Mouse (Mus musculus) embryonic facial prominence, embryonic 13.5 days (tissue): Measurements from ENCODE around the gene Olfr1241. TPM values are rescaled to one million over a fixed set of nuclear protein-coding genes. Genes with fewer than 3 reads are reported as not detected.

Experiments used
- ATAC-seq: fragments of 200-750 bp; cut with Nextera tagmentation; 2 replicates; pipeline ENCODE4 v1.8.0; 2017; ENCODE audit warnings: low read depth; ENCODE audit not compliant: insufficient number of reproducible peaks, insufficient read depth, low FRiP score, low TSS enrichment
- H3K27ac ChIP-seq: fragments of 300-500 bp; sonication (generic); 2 replicates; pipeline ENCODE4 v1.5.1; 2015; ENCODE audit warnings: moderate library complexity, mild to moderate bottlenecking, inconsistent platforms
- H3K27me3 ChIP-seq: fragments of 300-500 bp; sonication (generic); 2 replicates; pipeline ENCODE4 v1.6.1; 2015; ENCODE audit warnings: mild to moderate bottlenecking, inconsistent platforms
- H3K36me3 ChIP-seq: fragments of 300-500 bp; sonication (generic); 2 replicates; pipeline ENCODE4 v1.6.1; 2015; ENCODE audit warnings: mild to moderate bottlenecking, inconsistent platforms
- H3K4me1 ChIP-seq: fragments of 300-500 bp; sonication (generic); 2 replicates; pipeline ENCODE4 v1.6.1; 2015; ENCODE audit warnings: inconsistent platforms
- H3K4me2 ChIP-seq: fragments of 300-500 bp; sonication (generic); 2 replicates; pipeline ENCODE4 v1.6.1; 2015; ENCODE audit warnings: moderate library complexity, mild to moderate bottlenecking, inconsistent platforms
- H3K4me3 ChIP-seq: fragments of 300-500 bp; sonication (generic); 2 replicates; pipeline ENCODE4 v1.5.1; 2015; ENCODE audit warnings: mild to moderate bottlenecking, inconsistent platforms
- H3K9ac ChIP-seq: fragments of 300-500 bp; sonication (generic); 2 replicates; pipeline ENCODE4 v1.6.1; 2015; ENCODE audit warnings: mild to moderate bottlenecking, inconsistent platforms
- H3K9me3 ChIP-seq: fragments of 300-500 bp; sonication (generic); 2 replicates; pipeline ENCODE4 v1.6.1; 2016; ENCODE audit warnings: inconsistent platforms
- WGBS: fragments of 180-500 bp; shearing (Covaris S2); methylation state at CpG from one replicate; pipeline ENCODE4 v1.1.7; 2015; ENCODE audit warnings: mixed read lengths; 5-methylcytosine and 5-hydroxymethylcytosine counted together
- polyA plus RNA-seq: library from polyadenylated mRNA; unstranded; fragments of >200 nt; fragmentation: Nextera tagmentation; extraction: Ambion mirVana; gene quantifications from 2 replicates; pipeline ENCODE4 v1.2.1, GENCODE M21; 2015

Olfr1241 gene
- polyA plus RNA-seq, result not detected in 2 replicates

GRCm38 (mm10) chr2:89487026-89487425 lies at the start of gene Olfr1241:
Olfr1241 (minus strand) TSS chr2:89487126.
- Histone ChIP-seq H3K27me3 (no peaks in the 10 kb centered on the region), H3K4me1 (no peaks in the 10 kb centered on the region), H3K27ac (no peak within 1 kb of the TSS), H3K4me2 (no peak within 1 kb of the TSS), H3K9me3 (no peaks in the 10 kb centered on the region), H3K4me3 (no peak within 1 kb of the TSS), H3K9ac (no peak within 1 kb of the TSS), H3K36me3 (no peaks in the 10 kb centered on the region)
- ATAC-seq, result no peak

DNA sequence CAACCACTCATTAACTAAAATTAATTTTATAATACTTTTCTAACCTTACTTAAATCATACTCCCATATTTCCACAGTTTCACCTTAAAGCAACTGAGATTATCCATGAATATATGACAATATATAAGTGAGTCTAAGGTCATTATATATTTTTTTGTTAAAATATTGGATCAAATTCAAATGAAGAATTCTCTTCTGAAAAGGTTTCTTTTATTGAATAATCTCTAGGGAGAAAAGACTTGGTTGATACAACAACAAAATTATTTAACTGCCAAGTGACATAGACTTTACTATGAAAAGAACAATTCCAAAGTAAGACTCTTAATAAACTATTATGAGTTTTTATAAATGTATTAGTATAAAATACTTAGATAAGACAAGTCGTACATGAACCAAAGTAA lies 44.5 kb upstream of the Olfr1241 start, which contains the start of gene Olfr1243:
Olfr1243 (minus strand) TSS at position 101 of the 400 bp plus-strand sequence.
- H3K9me3 ChIP-seq, result no peaks in the 10 kb centered on the region
- H3K4me1 ChIP-seq, result no peaks in the 10 kb centered on the region
- H3K36me3 ChIP-seq, result no peaks in the 10 kb centered on the region
- no peak within 1 kb of the TSS for H3K4me2 ChIP-seq
- WGBS, result 78% methylated on average over 1 of the region's 1 CpGs
- H3K4me3 ChIP-seq, result no peak within 1 kb of the TSS
- no peak for ATAC-seq
- H3K27me3 ChIP-seq, result no peaks in the 10 kb centered on the region
- H3K27ac ChIP-seq, result no peak within 1 kb of the TSS
- no peak within 1 kb of the TSS for H3K9ac ChIP-seq

DNA sequence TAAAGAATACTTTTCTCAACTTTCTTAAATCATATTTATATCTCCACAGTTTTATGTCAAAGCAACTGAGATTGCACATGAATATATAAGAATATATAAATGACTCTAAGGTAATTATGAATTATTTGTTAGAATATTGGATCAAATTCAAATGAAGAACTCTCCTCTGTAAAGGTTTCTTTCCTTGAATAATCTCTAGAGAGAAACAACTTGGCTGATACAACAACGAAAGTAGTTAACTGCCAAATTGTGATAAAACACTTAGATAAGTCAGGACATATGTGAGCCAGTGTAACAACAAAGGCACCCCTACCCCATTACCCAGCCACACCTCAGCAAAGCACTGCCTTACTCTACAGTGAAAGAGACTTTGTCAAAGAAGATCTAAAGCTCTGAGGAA lies 11.3 kb upstream of the Olfr1241 start, which contains the start of gene Olfr1242:
Olfr1242 (minus strand) TSS at position 101 of the 400 bp plus-strand sequence.
- H3K9me3 ChIP-seq, result no peaks in the 10 kb centered on the region
- no peak within 1 kb of the TSS for H3K9ac ChIP-seq
- no peak within 1 kb of the TSS for H3K27ac ChIP-seq
- no peaks in the 10 kb centered on the region for H3K36me3 ChIP-seq
- no peak within 1 kb of the TSS for H3K4me2 ChIP-seq
- no peak for ATAC-seq
- H3K27me3 ChIP-seq, result no peaks in the 10 kb centered on the region
- no peak within 1 kb of the TSS for H3K4me3 ChIP-seq
- WGBS, result 77% methylated on average over 1 of the region's 1 CpGs
- no peaks in the 10 kb centered on the region for H3K4me1 ChIP-seq

DNA sequence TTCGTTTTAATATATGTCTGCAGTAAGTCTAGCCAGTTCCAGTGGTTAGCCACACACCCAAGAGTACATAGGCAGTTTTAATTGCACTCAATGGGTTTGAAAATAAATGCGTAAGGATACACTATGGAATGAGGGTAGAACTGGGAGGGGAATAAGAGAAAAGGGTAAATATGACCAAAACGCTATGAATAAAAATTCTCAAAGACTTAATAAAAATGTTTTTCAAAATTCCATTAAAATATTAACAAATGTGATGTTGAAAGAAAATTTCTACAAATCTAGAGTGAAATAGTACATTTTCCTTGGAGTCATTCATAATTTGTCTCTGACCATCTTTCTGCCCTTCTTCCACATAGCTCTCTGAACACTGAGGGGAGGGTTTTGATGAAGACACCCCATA lies 44.0 kb downstream of the Olfr1241 start, which contains the start of gene Olfr1240:
Olfr1240 (minus strand) TSS at position 101 of the 400 bp plus-strand sequence.
- no peaks in the 10 kb centered on the region for H3K27me3 ChIP-seq
- ATAC-seq, result no peak
- no peaks in the 10 kb centered on the region for H3K36me3 ChIP-seq
- no peaks in the 10 kb centered on the region for H3K9me3 ChIP-seq
- 82% methylated on average over 3 of the region's 3 CpGs for WGBS
- no peak within 1 kb of the TSS for H3K4me2 ChIP-seq
- H3K9ac ChIP-seq, result no peak within 1 kb of the TSS
- H3K4me3 ChIP-seq, result no peak within 1 kb of the TSS
- no peak within 1 kb of the TSS for H3K27ac ChIP-seq
- H3K4me1 ChIP-seq, result no peaks in the 10 kb centered on the region

Other genes starting within 250 kb of the Olfr1241 start
- gene Olfr1228, start 233.1 kb downstream of the Olfr1241 start, polyA plus RNA-seq, result not detected in 2 replicates
- not detected in 2 replicates for gene Olfr1229, start 199.1 kb downstream of the Olfr1241 start, polyA plus RNA-seq
- not detected in 2 replicates for gene Olfr1230, start 189.9 kb downstream of the Olfr1241 start, polyA plus RNA-seq
- not detected in 2 replicates for gene Olfr1231, start 180.1 kb downstream of the Olfr1241 start, polyA plus RNA-seq
- gene Olfr1232, start 157.5 kb downstream of the Olfr1241 start, polyA plus RNA-seq, result not detected in 2 replicates
- gene Olfr1233, start 144.7 kb downstream of the Olfr1241 start, polyA plus RNA-seq, result not detected in 2 replicates
- gene Olfr1234, start 122.3 kb downstream of the Olfr1241 start, polyA plus RNA-seq, result not detected in 2 replicates
- not detected in 2 replicates for gene Olfr1238, start 77.5 kb downstream of the Olfr1241 start, polyA plus RNA-seq
- not detected in 2 replicates for gene Olfr1239, start 66.7 kb downstream of the Olfr1241 start, polyA plus RNA-seq
- not detected in 2 replicates for gene Olfr1240, start 44.1 kb downstream of the Olfr1241 start, polyA plus RNA-seq
- not detected in 2 replicates for gene Olfr1242, start 11.2 kb upstream of the Olfr1241 start, polyA plus RNA-seq
- not detected in 2 replicates for gene Olfr1243, start 44.4 kb upstream of the Olfr1241 start, polyA plus RNA-seq
- gene Olfr1245, start 91.3 kb upstream of the Olfr1241 start, polyA plus RNA-seq, result not detected in 2 replicates
- gene Olfr1246, start 106.0 kb upstream of the Olfr1241 start, polyA plus RNA-seq, result not detected in 2 replicates
- gene Olfr1247, start 127.0 kb upstream of the Olfr1241 start, polyA plus RNA-seq, result not detected in 2 replicates
- not detected in 2 replicates for gene Olfr1248, start 131.1 kb upstream of the Olfr1241 start, polyA plus RNA-seq
- not detected in 2 replicates for gene Olfr1249, start 147.9 kb upstream of the Olfr1241 start, polyA plus RNA-seq
- gene Olfr1250, start 174.3 kb upstream of the Olfr1241 start, polyA plus RNA-seq, result not detected in 2 replicates
- gene Olfr1251, start 184.8 kb upstream of the Olfr1241 start, polyA plus RNA-seq, result not detected in 2 replicates
- not detected in 2 replicates for gene Olfr1252, start 237.9 kb upstream of the Olfr1241 start, polyA plus RNA-seq